Mouse (Mus musculus) mature B cell (primary cell): ENCODE results near the gene Islr.
"Not testable (repeated sequence)": the region's sequence is repeated elsewhere in the genome, so short reads cannot be mapped to it uniquely, and the experiment has no call there.

Experiments used
- in situ Hi-C: fragments of 300-500 bp; cut with MboI; formaldehyde crosslinking; loops from 2 replicates; pipeline ENCODE4 v1.14.3; 2019

The Islr gene

GRCm38 (mm10) chr9:58203516-58204447 is at the start of gene Islr, which contains the start of gene Islr2:
Islr (minus strand) TSS chr9:58204306.
Islr2 (minus strand) TSS chr9:58204319.
- in situ Hi-C loops, result loop anchor here (10.0 kb wide), 2 partner anchors 149 to 171 kb away; partner anchors contain the start of gene Tbc1d21

GRCm38 (mm10) chr9:58253805-58254122 is 49.7 kb upstream of the Islr start:
- in situ Hi-C loops, result not testable (repeated sequence)

- in situ Hi-C loops, result no loop called here
Measured at GRCm38 (mm10) chr9:58253033-58253804, 49.1 kb upstream of the Islr start, which contains the start of gene Stoml1. Stoml1 (plus strand) TSS chr9:58253164.

- in situ Hi-C loops, result not testable (repeated sequence)
Measured at GRCm38 (mm10) chr9:58250730-58251129, 46.6 kb upstream of the Islr start.

GRCm38 (mm10) chr9:58250322-58250721 is 46.2 kb upstream of the Islr start:
- in situ Hi-C loops, result no loop called here

- in situ Hi-C loops, result no loop called here
Measured at GRCm38 (mm10) chr9:58249592-58250192, 45.6 kb upstream of the Islr start, which contains the start of gene Pml. Pml (minus strand) TSS chr9:58249786.

GRCm38 (mm10) chr9:58248746-58249413 is 44.8 kb upstream of the Islr start:
- in situ Hi-C loops, result no loop called here

- in situ Hi-C loops, result no loop called here
Measured at GRCm38 (mm10) chr9:58247064-58247759, 43.1 kb upstream of the Islr start.

GRCm38 (mm10) chr9:58246083-58246591 is 42.0 kb upstream of the Islr start:
- in situ Hi-C loops, result no loop called here

- in situ Hi-C loops, result loop anchor here (5.0 kb wide), 1 partner anchor 39 kb away; no protein-coding TSS in a partner anchor
Measured at GRCm38 (mm10) chr9:58243696-58244095, 39.6 kb upstream of the Islr start.

- in situ Hi-C loops, result loop anchor here (5.0 kb wide), 1 partner anchor 40 kb away; no protein-coding TSS in a partner anchor
Measured at GRCm38 (mm10) chr9:58242696-58243095, 38.6 kb upstream of the Islr start.

GRCm38 (mm10) chr9:58241780-58242485 is 37.8 kb upstream of the Islr start:
- in situ Hi-C loops, result loop anchor here (5.0 kb wide), 1 partner anchor 40 kb away; no protein-coding TSS in a partner anchor

GRCm38 (mm10) chr9:58234502-58235015 is 30.5 kb upstream of the Islr start:
- in situ Hi-C loops, result no loop called here

GRCm38 (mm10) chr9:58232374-58232773 is 28.3 kb upstream of the Islr start:
- in situ Hi-C loops, result no loop called here

- in situ Hi-C loops, result no loop called here
Measured at GRCm38 (mm10) chr9:58231746-58232145, 27.6 kb upstream of the Islr start.

GRCm38 (mm10) chr9:58228777-58229466 is 24.8 kb upstream of the Islr start:
- in situ Hi-C loops, result no loop called here

- in situ Hi-C loops, result no loop called here
Measured at GRCm38 (mm10) chr9:58225915-58226913, 22.1 kb upstream of the Islr start.

GRCm38 (mm10) chr9:58224356-58224755 is 20.2 kb upstream of the Islr start:
- in situ Hi-C loops, result no loop called here
